Mouse (Mus musculus): ENCODE measurements at regions not wholly inside any gene's neighbourhood (a gene's known extent, or its start where the extent isn't known, plus 50 kb on each side); places are given as distances from the start of the nearest gene placed in this dataset.

GRCm38 (mm10) chr7:69585716-69586115 lies 780.8 kb downstream of the Nr2f2 start:
- ATAC-seq (replicated peaks; ENCODE audit: low read depth, poor library complexity, severe bottlenecking) = no peak

- no peak for ATAC-seq (replicated peaks; ENCODE audit: low read depth, poor library complexity, severe bottlenecking)
Measured at GRCm38 (mm10) chr7:69585131-69585530, 781.4 kb downstream of the Nr2f2 start.

- no peak for ATAC-seq (replicated peaks; ENCODE audit: low read depth, poor library complexity, severe bottlenecking)
Measured at GRCm38 (mm10) chr7:69584516-69584915, 782.0 kb downstream of the Nr2f2 start.

GRCm38 (mm10) chr7:69583901-69584300 lies 782.6 kb downstream of the Nr2f2 start:
- no peak for ATAC-seq (replicated peaks; ENCODE audit: low read depth, poor library complexity, severe bottlenecking)

- no peak for ATAC-seq (replicated peaks; ENCODE audit: low read depth, poor library complexity, severe bottlenecking)
Measured at GRCm38 (mm10) chr7:69581668-69582067, 784.9 kb downstream of the Nr2f2 start.

GRCm38 (mm10) chr7:69578958-69579810 lies 787.4 kb downstream of the Nr2f2 start:
- ATAC-seq (replicated peaks; ENCODE audit: low read depth, poor library complexity, severe bottlenecking) = no peak

- no peak for ATAC-seq (replicated peaks; ENCODE audit: low read depth, poor library complexity, severe bottlenecking)
Measured at GRCm38 (mm10) chr7:69577754-69578153, 788.8 kb downstream of the Nr2f2 start.

- no peak for ATAC-seq (replicated peaks; ENCODE audit: low read depth, poor library complexity, severe bottlenecking)
Measured at GRCm38 (mm10) chr7:69576596-69576995, 789.9 kb downstream of the Nr2f2 start.

GRCm38 (mm10) chr7:69573730-69574129 lies 792.8 kb downstream of the Nr2f2 start:
- ATAC-seq (replicated peaks; ENCODE audit: low read depth, poor library complexity, severe bottlenecking) = no peak

GRCm38 (mm10) chr7:69572626-69573394 lies 793.7 kb downstream of the Nr2f2 start:
- ATAC-seq (replicated peaks; ENCODE audit: low read depth, poor library complexity, severe bottlenecking) = no peak

- ATAC-seq (replicated peaks; ENCODE audit: low read depth, poor library complexity, severe bottlenecking) = no peak
Measured at GRCm38 (mm10) chr7:69566949-69567348, 799.6 kb downstream of the Nr2f2 start.

- no peak for ATAC-seq (replicated peaks; ENCODE audit: low read depth, poor library complexity, severe bottlenecking)
Measured at GRCm38 (mm10) chr7:69564432-69564831, 802.1 kb downstream of the Nr2f2 start.

- no peak for ATAC-seq (replicated peaks; ENCODE audit: low read depth, poor library complexity, severe bottlenecking)
Measured at GRCm38 (mm10) chr7:69554776-69555175, 805.7 kb upstream of the Arrdc4 start.

GRCm38 (mm10) chr7:69553981-69554380 lies 804.9 kb upstream of the Arrdc4 start:
- ATAC-seq (replicated peaks; ENCODE audit: low read depth, poor library complexity, severe bottlenecking) = no peak

GRCm38 (mm10) chr7:69536072-69536471 lies 787.0 kb upstream of the Arrdc4 start:
- no peak for ATAC-seq (replicated peaks; ENCODE audit: low read depth, poor library complexity, severe bottlenecking)

GRCm38 (mm10) chr7:69513966-69514365 lies 764.9 kb upstream of the Arrdc4 start:
- no peak for ATAC-seq (replicated peaks; ENCODE audit: low read depth, poor library complexity, severe bottlenecking)

GRCm38 (mm10) chr7:69510389-69510788 lies 761.3 kb upstream of the Arrdc4 start:
- ATAC-seq (replicated peaks; ENCODE audit: low read depth, poor library complexity, severe bottlenecking) = no peak

- no peak for ATAC-seq (replicated peaks; ENCODE audit: low read depth, poor library complexity, severe bottlenecking)
Measured at GRCm38 (mm10) chr7:69493062-69493930, 744.3 kb upstream of the Arrdc4 start.

- peak; percentile 83 for ATAC-seq (replicated peaks; ENCODE audit: low read depth, poor library complexity, severe bottlenecking)
Measured at GRCm38 (mm10) chr7:69490566-69491466, 741.8 kb upstream of the Arrdc4 start.
